In genomic region chr7:114253885-114254833, GRCm38 (mm10) we compare ENCODE assay signal across 8 mouse cellular contexts. TPM values are rescaled to one million over a fixed set of nuclear protein-coding genes. Genes with fewer than 3 reads are reported as not detected.
DNase-seq lines count a peak whose midpoint lies in the region; ATAC-seq lines count a peak whose summit lies in the region.

Gene Copb1 (minus strand): TSS chr7:114254711.

- peak within 1 kb of the TSS; percentile 82 for H3K27ac ChIP-seq in embryonic facial prominence, embryonic 14.5 days (replicated peaks; ENCODE audit: low read depth, low read length)
- peak within 1 kb of the TSS; percentile 62; the same call in 1 of the 2 replicates for H3K27ac ChIP-seq in kidney, embryonic 14.5 days (ENCODE audit: low read depth, low read length)
- peak within 1 kb of the TSS; percentile 84 for H3K27ac ChIP-seq in limb, embryonic 15.5 days

- peak; percentile 99 for ATAC-seq in embryonic facial prominence, embryonic 14.5 days (ENCODE audit: low read depth)
- ATAC-seq in kidney, embryonic 14.5 days (ENCODE audit: low FRiP score, low TSS enrichment) = peak; percentile 98
- peak; percentile 96 for ATAC-seq in limb, embryonic 15.5 days (ENCODE audit: insufficient number of reproducible peaks, low FRiP score, low TSS enrichment, low read depth)

- WGBS in embryonic facial prominence, embryonic 14.5 days = 2% methylated on average over 31 of the region's 75 CpGs
- WGBS in kidney, embryonic 14.5 days = 2% methylated on average over 61 of the region's 75 CpGs
- WGBS in limb, embryonic 15.5 days = under 1% methylated on average over 75 of the region's 75 CpGs

- no peaks in the 10 kb centered on the region for H3K27me3 ChIP-seq in embryonic facial prominence, embryonic 14.5 days (replicated peaks; ENCODE audit: control insufficient read depth, insufficient read depth, low read length)
- H3K27me3 ChIP-seq in kidney, embryonic 14.5 days (ENCODE audit: control insufficient read depth, insufficient read depth, low read length) = no peaks in the 10 kb centered on the region
- no peaks in the 10 kb centered on the region for H3K27me3 ChIP-seq in limb, embryonic 15.5 days

- peak within 1 kb of the TSS; percentile 91 for H3K4me3 ChIP-seq in embryonic facial prominence, embryonic 14.5 days (ENCODE audit: low read depth, low read length)
- H3K4me3 ChIP-seq in kidney, embryonic 14.5 days (ENCODE audit: low read length) = peak within 1 kb of the TSS; percentile 96
- H3K4me3 ChIP-seq in limb, embryonic 15.5 days = peak within 1 kb of the TSS; percentile 88

- H3K36me3 ChIP-seq in embryonic facial prominence, embryonic 14.5 days (ENCODE audit: control insufficient read depth, insufficient read depth, low read length) = peaks cover 36% of the 10 kb centered on the region
- peaks cover 29% of the 10 kb centered on the region for H3K36me3 ChIP-seq in kidney, embryonic 14.5 days (ENCODE audit: control insufficient read depth, insufficient read depth, low read length)
- peaks cover 24% of the 10 kb centered on the region for H3K36me3 ChIP-seq in limb, embryonic 15.5 days

- peak within 1 kb of the TSS; percentile 51 for H3K4me2 ChIP-seq in embryonic facial prominence, embryonic 14.5 days (ENCODE audit: low read depth, low read length)
- H3K4me2 ChIP-seq in kidney, embryonic 14.5 days (replicated peaks; ENCODE audit: low read depth, low read length) = peak within 1 kb of the TSS; percentile 47
- H3K4me2 ChIP-seq in limb, embryonic 15.5 days = peak within 1 kb of the TSS; percentile 45

- DNase-seq in 3T3-L1 (ENCODE audit: low read depth, low spot score) = peak; percentile 93
- DNase-seq in adrenal gland, postnatal 4 days (ENCODE audit: low spot score in 2 of 2) = peak; percentile 63 to 85
- DNase-seq in embryonic facial prominence, embryonic 14.5 days (ENCODE audit: low spot score) = peak; percentile 97
- peak; percentile 95 for DNase-seq in heart, adult 8-10 months (ENCODE audit: low spot score)
- DNase-seq in monocyte, adult 2 months (ENCODE audit: low read depth in 1 of 2, low spot score in 2 of 2) = peak; percentile 69 to 76
- peak; percentile 93 to 94 for DNase-seq in spleen, postnatal 36 days (ENCODE audit: low spot score in 2 of 2)

- H3K4me1 ChIP-seq in embryonic facial prominence, embryonic 14.5 days (ENCODE audit: control insufficient read depth, insufficient read depth, low read length) = no peaks in the 10 kb centered on the region
- peaks cover 7% of the 10 kb centered on the region; the same call in 1 of the 2 replicates for H3K4me1 ChIP-seq in kidney, embryonic 14.5 days (ENCODE audit: control insufficient read depth, insufficient read depth, low read length)
- H3K4me1 ChIP-seq in limb, embryonic 15.5 days = peaks cover 6% of the 10 kb centered on the region; the same call in 1 of the 2 replicates

- no peaks in the 10 kb centered on the region for H3K9me3 ChIP-seq in embryonic facial prominence, embryonic 14.5 days (ENCODE audit: control insufficient read depth, low read length)
- no peaks in the 10 kb centered on the region for H3K9me3 ChIP-seq in kidney, embryonic 14.5 days (ENCODE audit: control insufficient read depth, low read length)
- no peaks in the 10 kb centered on the region for H3K9me3 ChIP-seq in limb, embryonic 15.5 days

- H3K9ac ChIP-seq in embryonic facial prominence, embryonic 14.5 days (ENCODE audit: low read depth, low read length) = peak within 1 kb of the TSS; percentile 98
- peak within 1 kb of the TSS; percentile 98 for H3K9ac ChIP-seq in kidney, embryonic 14.5 days (ENCODE audit: low read depth, low read length)
- H3K9ac ChIP-seq in limb, embryonic 15.5 days = peak within 1 kb of the TSS; percentile 99

RNA-seq across cellular contexts. Expression of gene Copb1, which starts in this region (rescaled TPM):
- 100 to 1,000 TPM; 116 to 122 TPM for total RNA-seq in adrenal gland, postnatal 4 days (2021)
- 150 and 156 TPM in 2 replicates for polyA plus RNA-seq in embryonic facial prominence, embryonic 14.5 days (2014; fragmentation: Nextera tagmentation; extraction: Ambion mirVana)
- total RNA-seq in heart, adult 8-10 months (2022) = 10 to 100 TPM; 35.2 to 41.6 (median 38.7) TPM
- 104 and 136 TPM in 2 replicates for polyA plus RNA-seq in kidney, embryonic 14.5 days (2014; fragmentation: Nextera tagmentation; extraction: Ambion mirVana)
- polyA plus RNA-seq in limb, embryonic 15.5 days (2015; fragmentation: Nextera tagmentation; extraction: Ambion mirVana) = 141 and 143 TPM in 2 replicates

Comparison
In these comparisons a context has a peak if more than half of its experiments do, and no peak if none do; other contexts are left out.
1. Peak in every context shown above with its lines: DNase-seq, ATAC-seq, H3K4me3 ChIP-seq and H3K27ac ChIP-seq.